Mouse (Mus musculus) forebrain, embryonic 12.5 days (tissue): ENCODE measurements at regions not wholly inside any gene's neighbourhood (a gene's known extent, or its start where the extent isn't known, plus 50 kb on each side); places are given as distances from the start of the nearest gene placed in this dataset.

Experiments
- ATAC-seq: fragments of 200-750 bp; cut with Nextera tagmentation; 2 replicates; pipeline ENCODE4 v1.8.0; 2017; ENCODE audit warnings: moderate TSS enrichment; ENCODE audit not compliant: low FRiP score
- H3K27ac ChIP-seq: fragments of 300-500 bp; sonication (generic); 2 replicates; pipeline ENCODE4 v1.5.1; 2016; ENCODE audit warnings: mild to moderate bottlenecking
- H3K27me3 ChIP-seq: fragments of 300-500 bp; sonication (generic); 2 replicates; pipeline ENCODE4 v1.6.1; 2016; ENCODE audit warnings: mild to moderate bottlenecking
- H3K36me3 ChIP-seq: fragments of 300-500 bp; sonication (generic); replicated peaks from 2 replicates; pipeline ENCODE4 v1.6.1; 2016; ENCODE audit warnings: mild to moderate bottlenecking
- H3K4me1 ChIP-seq: fragments of 300-500 bp; sonication (generic); 2 replicates; pipeline ENCODE4 v1.6.1; 2016
- H3K4me2 ChIP-seq: fragments of 300-500 bp; sonication (generic); 2 replicates; pipeline ENCODE4 v1.6.1; 2016; ENCODE audit warnings: mild to moderate bottlenecking, moderate library complexity
- H3K4me3 ChIP-seq: fragments of 300-500 bp; sonication (generic); replicated peaks from 2 replicates; pipeline ENCODE4 v1.5.1; 2016; ENCODE audit warnings: mild to moderate bottlenecking
- H3K9ac ChIP-seq: fragments of 300-500 bp; sonication (generic); 2 replicates; pipeline ENCODE4 v1.6.1; 2016; ENCODE audit warnings: mild to moderate bottlenecking
- H3K9me3 ChIP-seq: fragments of 300-500 bp; sonication (generic); 2 replicates; pipeline ENCODE4 v1.6.1; 2016
- WGBS: fragments of 180-500 bp; shearing (Covaris S2); methylation state at CpG from one replicate; pipeline ENCODE4 v1.1.7; 2016; 5-methylcytosine and 5-hydroxymethylcytosine counted together

- 0 out of 2 replicates have a peak, but pooled peaks cover 3% of the 10 kb centered on the region for H3K27me3 ChIP-seq
- no peak overlapping the region for H3K9ac ChIP-seq
- no peak overlapping the region for H3K27ac ChIP-seq
- H3K36me3 ChIP-seq: no peaks in the 10 kb centered on the region
- H3K4me2 ChIP-seq: no peak overlapping the region
- 80% methylated on average over 3 of the region's 3 CpGs for WGBS
- H3K4me1 ChIP-seq: no peaks in the 10 kb centered on the region
- H3K4me3 ChIP-seq: no peak overlapping the region
- ATAC-seq: no peak
- H3K9me3 ChIP-seq: no peaks in the 10 kb centered on the region
Observed at GRCm38 (mm10) chr17:3962176-3962575, 266.1 kb upstream of the Nox3 start.

DNA sequence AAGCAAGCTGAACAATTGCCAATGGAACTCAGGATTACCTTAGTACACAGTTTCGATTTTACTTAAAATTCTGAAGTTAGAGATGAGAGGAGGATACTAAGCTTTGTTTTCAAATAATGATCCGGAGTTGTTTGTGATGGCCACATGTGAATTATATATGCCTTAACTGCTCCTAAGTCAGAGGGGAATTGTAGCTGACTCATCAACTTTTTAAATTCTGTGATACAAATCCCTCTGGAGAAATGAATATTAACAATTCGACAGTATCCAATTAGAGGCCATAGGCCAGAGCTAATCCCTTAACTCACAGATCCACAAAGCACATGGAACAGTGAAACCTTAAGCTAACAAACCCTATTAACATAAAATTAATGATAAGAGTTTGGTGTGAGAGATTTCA, 250.5 kb upstream of the Nox3 start:
- Histone ChIP-seq H3K9me3 (no peaks in the 10 kb centered on the region), H3K4me3 (no peak overlapping the region), H3K9ac (no peak overlapping the region), H3K4me2 (no peak overlapping the region), H3K4me1 (no peaks in the 10 kb centered on the region), H3K27ac (no peak overlapping the region), H3K36me3 (no peaks in the 10 kb centered on the region), H3K27me3 (no peaks in the 10 kb centered on the region)
- ATAC-seq: no peak
- 83% methylated on average over 3 of the region's 3 CpGs for WGBS

DNA sequence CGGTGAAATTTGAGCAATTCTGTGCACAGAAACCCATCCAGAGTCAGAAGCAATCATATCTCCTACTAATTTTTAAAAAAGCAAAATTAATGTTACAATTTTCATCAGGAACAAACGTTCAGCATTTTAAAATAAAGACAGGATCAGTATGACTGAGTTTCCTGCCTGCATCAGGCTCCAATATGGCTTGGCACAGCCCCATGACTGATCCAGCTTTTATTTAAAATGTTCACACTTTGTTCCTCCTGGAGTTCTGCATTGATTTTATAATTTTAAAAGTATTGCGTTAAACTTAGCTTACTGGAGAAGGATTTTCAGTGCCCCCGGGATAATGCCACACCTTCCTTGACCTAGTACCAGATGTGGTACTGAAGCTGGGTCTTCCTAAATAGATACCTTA, 240.3 kb upstream of the Nox3 start:
- peaks cover 7% of the 10 kb centered on the region for H3K4me1 ChIP-seq
- H3K27me3 ChIP-seq: no peaks in the 10 kb centered on the region
- H3K4me2 ChIP-seq: no peak overlapping the region
- no peak overlapping the region for H3K27ac ChIP-seq
- WGBS: 86% methylated on average over 4 of the region's 4 CpGs
- H3K4me3 ChIP-seq: no peak overlapping the region
- no peak for ATAC-seq
- no peak overlapping the region for H3K9ac ChIP-seq
- no peaks in the 10 kb centered on the region for H3K9me3 ChIP-seq
- H3K36me3 ChIP-seq: no peaks in the 10 kb centered on the region

- no peaks in the 10 kb centered on the region for H3K27me3 ChIP-seq
- H3K4me1 ChIP-seq: peaks cover 7% of the 10 kb centered on the region
- no peaks in the 10 kb centered on the region for H3K36me3 ChIP-seq
- 0 out of 2 replicates have a peak overlapping the region, but pooled peaks have one; percentile 13 for H3K27ac ChIP-seq
- no peak overlapping the region for H3K4me2 ChIP-seq
- ATAC-seq: 0 out of 2 replicates have a peak, but pooled peaks have one; percentile 27
- no peaks in the 10 kb centered on the region for H3K9me3 ChIP-seq
- 55% methylated on average over 4 of the region's 4 CpGs for WGBS
- H3K9ac ChIP-seq: no peak overlapping the region
- H3K4me3 ChIP-seq: no peak overlapping the region
Observed at GRCm38 (mm10) chr17:3933208-3933607, 237.1 kb upstream of the Nox3 start.

DNA sequence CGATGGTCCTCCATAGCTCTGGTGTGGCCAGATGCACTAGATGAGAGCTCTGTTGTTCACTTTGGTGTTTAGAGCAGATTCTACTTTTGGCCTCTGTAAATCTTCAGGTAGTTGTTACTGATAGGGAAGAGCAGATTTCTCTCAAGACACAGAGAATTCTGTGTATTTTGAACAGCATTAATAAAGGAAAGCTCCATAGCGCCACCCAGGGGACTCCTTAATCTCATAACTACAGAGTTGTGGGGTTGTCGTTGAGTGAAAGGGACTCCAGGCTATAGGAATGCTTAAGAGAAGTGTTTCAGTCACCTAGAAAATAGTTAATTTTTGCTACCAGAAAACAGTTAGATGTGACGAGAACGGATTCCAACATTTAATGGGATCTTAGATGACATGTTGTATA, 236.0 kb upstream of the Nox3 start:
- Histone ChIP-seq H3K9ac (no peak overlapping the region), H3K4me1 (peaks cover 7% of the 10 kb centered on the region), H3K27me3 (no peaks in the 10 kb centered on the region), H3K27ac (no peak overlapping the region), H3K4me2 (no peak overlapping the region), H3K9me3 (no peaks in the 10 kb centered on the region), H3K4me3 (no peak overlapping the region), H3K36me3 (no peaks in the 10 kb centered on the region)
- no peak for ATAC-seq
- 84% methylated on average over 5 of the region's 5 CpGs for WGBS

DNA sequence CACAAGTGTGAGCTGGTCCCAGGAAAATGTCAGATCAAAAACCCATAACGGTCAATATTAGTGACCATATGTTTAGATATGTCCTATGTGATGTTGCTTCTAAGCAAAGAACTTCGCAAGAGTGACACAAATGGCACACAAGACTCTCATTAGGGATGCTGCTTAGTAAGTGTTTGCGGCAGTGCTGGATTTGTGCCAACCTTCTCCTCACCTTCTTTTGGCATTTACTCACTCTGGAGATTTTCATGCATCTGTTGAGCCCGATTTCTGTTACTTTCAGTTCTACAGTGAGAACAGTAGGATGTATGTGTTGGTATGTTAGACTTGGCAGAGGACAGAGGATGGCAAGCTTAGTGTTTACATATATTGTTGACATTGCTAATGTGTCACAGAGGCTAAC, 231.0 kb upstream of the Nox3 start:
- Histone ChIP-seq H3K4me3 (no peak overlapping the region), H3K36me3 (no peaks in the 10 kb centered on the region), H3K27ac (no peak overlapping the region), H3K9ac (no peak overlapping the region), H3K27me3 (no peaks in the 10 kb centered on the region), H3K4me1 (no peaks in the 10 kb centered on the region), H3K9me3 (no peaks in the 10 kb centered on the region), H3K4me2 (no peak overlapping the region)
- ATAC-seq: no peak
- 80% methylated on average over 4 of the region's 4 CpGs for WGBS

DNA sequence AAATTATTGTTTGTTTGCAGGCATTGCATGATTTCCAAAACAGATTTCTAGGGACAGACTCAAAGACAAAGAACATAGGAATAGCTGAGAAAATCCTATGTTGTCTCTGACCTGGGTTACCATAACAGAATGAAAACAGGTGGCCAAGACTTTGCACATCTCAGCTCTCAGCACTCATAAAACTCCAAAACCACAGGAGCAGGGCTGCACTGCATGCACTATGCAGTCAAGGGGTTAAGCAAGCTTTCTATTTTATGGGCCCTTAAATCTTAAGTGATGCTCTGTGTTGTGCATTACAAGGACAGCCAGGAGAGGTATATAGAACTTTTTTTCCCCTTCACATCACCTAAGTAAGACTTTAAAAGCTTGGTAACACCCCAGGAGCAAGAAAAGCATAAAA, 224.2 kb upstream of the Nox3 start:
- Histone ChIP-seq H3K27me3 (no peaks in the 10 kb centered on the region), H3K9ac (no peak overlapping the region), H3K4me3 (no peak overlapping the region), H3K36me3 (no peaks in the 10 kb centered on the region), H3K9me3 (no peaks in the 10 kb centered on the region), H3K4me2 (no peak overlapping the region), H3K4me1 (no peaks in the 10 kb centered on the region), H3K27ac (no peak overlapping the region)
- ATAC-seq: no peak

- 80% methylated on average over 3 of the region's 3 CpGs for WGBS
- H3K4me2 ChIP-seq: no peak overlapping the region
- no peaks in the 10 kb centered on the region for H3K4me1 ChIP-seq
- no peak for ATAC-seq
- H3K4me3 ChIP-seq: no peak overlapping the region
- no peaks in the 10 kb centered on the region for H3K9me3 ChIP-seq
- no peak overlapping the region for H3K27ac ChIP-seq
- no peaks in the 10 kb centered on the region for H3K36me3 ChIP-seq
- H3K27me3 ChIP-seq: no peaks in the 10 kb centered on the region
- no peak overlapping the region for H3K9ac ChIP-seq
Observed at GRCm38 (mm10) chr17:3892826-3893225, 196.8 kb upstream of the Nox3 start.

GRCm38 (mm10) chr17:3883146-3883545, 187.1 kb upstream of the Nox3 start:
- Histone ChIP-seq H3K4me1 (no peaks in the 10 kb centered on the region), H3K4me3 (no peak overlapping the region), H3K36me3 (no peaks in the 10 kb centered on the region), H3K27me3 (no peaks in the 10 kb centered on the region), H3K9ac (no peak overlapping the region), H3K27ac (no peak overlapping the region), H3K9me3 (no peaks in the 10 kb centered on the region), H3K4me2 (no peak overlapping the region)
- ATAC-seq: no peak
- WGBS: 50% methylated on average over 1 of the region's 1 CpGs

DNA sequence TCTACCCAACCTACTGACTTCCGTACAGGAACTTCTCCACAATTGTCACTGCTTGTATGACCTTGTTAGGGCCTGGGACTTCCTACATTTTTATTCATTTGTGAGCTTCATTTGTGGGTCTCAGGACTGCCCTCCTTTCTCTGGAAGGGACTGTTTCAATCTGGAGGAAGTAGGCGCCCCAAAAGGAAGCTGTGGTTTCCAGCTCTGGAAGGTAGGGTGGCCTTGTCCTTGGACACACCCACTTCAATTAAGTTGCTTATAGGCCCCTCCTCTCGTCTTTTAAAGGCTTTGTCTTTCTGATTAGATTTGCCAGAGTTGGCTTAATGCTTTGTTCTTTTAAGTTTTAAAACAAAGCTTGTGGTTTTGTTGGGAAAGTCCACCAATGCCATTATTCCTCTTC, 183.0 kb upstream of the Nox3 start:
- 71% methylated on average over 3 of the region's 3 CpGs for WGBS

DNA sequence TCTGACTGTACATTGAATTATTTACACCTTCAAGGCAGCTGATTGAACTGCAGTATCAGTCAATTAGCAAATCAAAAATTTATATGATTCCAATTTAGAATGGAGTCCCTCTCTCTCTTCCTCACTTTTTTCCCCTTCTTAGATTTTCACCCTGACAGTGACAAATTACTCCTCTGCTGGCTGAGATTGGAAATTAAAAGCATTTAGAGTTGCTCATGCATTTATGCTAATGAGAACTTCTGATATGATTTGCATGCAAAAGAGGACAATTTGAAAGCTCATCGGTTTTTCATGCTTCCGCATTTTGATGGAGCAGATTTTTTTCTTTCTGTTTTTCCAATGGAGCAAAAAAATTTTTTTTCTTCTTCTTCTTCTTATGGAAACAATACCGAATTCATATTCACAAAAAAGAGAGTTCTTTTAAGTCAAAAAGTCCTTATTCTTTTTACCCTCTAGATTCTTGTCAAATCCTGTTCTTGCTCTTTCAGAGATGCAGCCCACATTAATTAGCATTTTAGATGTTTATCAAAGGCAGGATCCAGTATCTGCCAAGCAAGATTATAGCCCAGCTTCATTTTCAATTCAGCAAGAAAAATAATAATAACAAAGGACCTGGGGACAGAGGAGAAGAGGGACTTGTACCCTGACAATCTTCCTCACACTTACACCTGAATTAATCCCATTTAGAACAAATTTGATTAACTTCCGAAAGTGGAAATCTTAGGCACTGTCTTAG, 173.6 kb upstream of the Nox3 start:
- ATAC-seq: no peak
- Histone ChIP-seq H3K4me2 (no peak overlapping the region), H3K4me3 (no peak overlapping the region), H3K4me1 (0 out of 2 replicates have a peak, but pooled peaks cover 7% of the 10 kb centered on the region), H3K27ac (no peak overlapping the region), H3K9me3 (no peaks in the 10 kb centered on the region), H3K36me3 (no peaks in the 10 kb centered on the region), H3K27me3 (no peaks in the 10 kb centered on the region), H3K9ac (no peak overlapping the region)
- 44% methylated on average over 4 of the region's 4 CpGs for WGBS

More for the DNA sequence above, 183.0 kb upstream of the Nox3 start:
- Histone ChIP-seq H3K36me3 (no peaks in the 10 kb centered on the region), H3K4me1 (no peaks in the 10 kb centered on the region), H3K27me3 (no peaks in the 10 kb centered on the region), H3K9me3 (no peaks in the 10 kb centered on the region), H3K27ac (no peak overlapping the region), H3K4me2 (no peak overlapping the region), H3K9ac (no peak overlapping the region), H3K4me3 (no peak overlapping the region)
- ATAC-seq: no peak

GRCm38 (mm10) chr17:3862384-3862783, 166.3 kb upstream of the Nox3 start:
- no peak for ATAC-seq
- H3K4me1 ChIP-seq: no peaks in the 10 kb centered on the region
- no peak overlapping the region for H3K27ac ChIP-seq

GRCm38 (mm10) chr17:3836386-3836785, 140.3 kb upstream of the Nox3 start:
- 83% methylated on average over 4 of the region's 4 CpGs for WGBS
- no peaks in the 10 kb centered on the region for H3K4me1 ChIP-seq
- H3K4me2 ChIP-seq: no peak overlapping the region
- H3K27me3 ChIP-seq: 0 out of 2 replicates have a peak, but pooled peaks cover 8% of the 10 kb centered on the region
- H3K9ac ChIP-seq: no peak overlapping the region
- no peak overlapping the region for H3K4me3 ChIP-seq
- H3K9me3 ChIP-seq: no peaks in the 10 kb centered on the region
- no peak for ATAC-seq
- no peak overlapping the region for H3K27ac ChIP-seq
- no peaks in the 10 kb centered on the region for H3K36me3 ChIP-seq

More at GRCm38 (mm10) chr17:3862384-3862783, 166.3 kb upstream of the Nox3 start:
- Histone ChIP-seq H3K9ac (no peak overlapping the region), H3K36me3 (no peaks in the 10 kb centered on the region), H3K4me2 (no peak overlapping the region), H3K9me3 (no peaks in the 10 kb centered on the region), H3K27me3 (no peaks in the 10 kb centered on the region), H3K4me3 (no peak overlapping the region)
- 18% methylated on average over 2 of the region's 2 CpGs for WGBS
